Mouse (Mus musculus): Measurements from ENCODE around the gene Clspn.

The Clspn gene

GRCm38 (mm10) chr4:126563798-126564197, 7.1 kb downstream of the Clspn start:
- DNase-seq (ENCODE audit: low spot score): no peak

GRCm38 (mm10) chr4:126567243-126567642, 10.5 kb downstream of the Clspn start:
- no peak for DNase-seq (ENCODE audit: low spot score)

GRCm38 (mm10) chr4:126569783-126570182, 13.0 kb downstream of the Clspn start:
- DNase-seq (ENCODE audit: low spot score): no peak

- DNase-seq (ENCODE audit: low spot score): no peak
Measured at GRCm38 (mm10) chr4:126576281-126576680, 19.5 kb downstream of the Clspn start.

- DNase-seq (ENCODE audit: low spot score): no peak
Measured at GRCm38 (mm10) chr4:126577920-126578319, 21.2 kb downstream of the Clspn start.

GRCm38 (mm10) chr4:126579077-126579476, 22.3 kb downstream of the Clspn start:
- no peak for DNase-seq (ENCODE audit: low spot score)

- no peak for DNase-seq (ENCODE audit: low spot score)
Measured at GRCm38 (mm10) chr4:126585739-126586138, 29.0 kb downstream of the Clspn start.

GRCm38 (mm10) chr4:126592039-126592438, 35.3 kb downstream of the Clspn start:
- DNase-seq (ENCODE audit: low spot score): no peak

GRCm38 (mm10) chr4:126599971-126600754, 43.4 kb downstream of the Clspn start:
- DNase-seq (ENCODE audit: low spot score): peak; percentile 60

- DNase-seq (ENCODE audit: low spot score): no peak
Measured at GRCm38 (mm10) chr4:126601597-126602444, 45.1 kb downstream of the Clspn start.

- no peak for DNase-seq (ENCODE audit: low spot score)
Measured at GRCm38 (mm10) chr4:126602445-126602762, 45.7 kb downstream of the Clspn start.

- DNase-seq (ENCODE audit: low spot score): peak; percentile 8
Measured at GRCm38 (mm10) chr4:126604141-126604540, 47.4 kb downstream of the Clspn start.

GRCm38 (mm10) chr4:126605751-126606150, 49.0 kb downstream of the Clspn start:
- DNase-seq (ENCODE audit: low spot score): no peak

- peak; percentile 88 for DNase-seq (ENCODE audit: low spot score)
Measured at GRCm38 (mm10) chr4:126609606-126610181, 53.0 kb downstream of the Clspn start, which contains the start of gene 5730409E04Rik. TSS of gene 5730409E04Rik (plus strand) at chr4:126609818.

GRCm38 (mm10) chr4:126611991-126612390, 55.3 kb downstream of the Clspn start:
- DNase-seq (ENCODE audit: low spot score): no peak

GRCm38 (mm10) chr4:126616312-126616711, 59.6 kb downstream of the Clspn start:
- no peak for DNase-seq (ENCODE audit: low spot score)

- no peak for DNase-seq (ENCODE audit: low spot score)
Measured at GRCm38 (mm10) chr4:126619691-126620330, 63.1 kb downstream of the Clspn start.

- no peak for DNase-seq (ENCODE audit: low spot score)
Measured at GRCm38 (mm10) chr4:126620349-126620874, 63.7 kb downstream of the Clspn start.

GRCm38 (mm10) chr4:126627021-126627681, 70.4 kb downstream of the Clspn start:
- DNase-seq (ENCODE audit: low spot score): no peak

- peak; percentile 12 for DNase-seq (ENCODE audit: low spot score)
Measured at GRCm38 (mm10) chr4:126631922-126632321, 75.2 kb downstream of the Clspn start.

- DNase-seq (ENCODE audit: low spot score): no peak
Measured at GRCm38 (mm10) chr4:126632668-126633067, 75.9 kb downstream of the Clspn start.
